Mouse (Mus musculus) bone marrow macrophage, adult 2 months (primary cell): Measurements from ENCODE around the gene Sorcs2.

Experiments
- CTCF ChIP-seq: IDR thresholded peaks from 2 replicates; pipeline ENCODE4 v1.5.1; 2012; ENCODE audit warnings: low read depth, mild to moderate bottlenecking, low read length, moderate library complexity
- POLR2A ChIP-seq: IDR thresholded peaks from 2 replicates; pipeline ENCODE4 v1.6.1; 2012; ENCODE audit warnings: mild to moderate bottlenecking, low read depth, low read length, borderline replicate concordance

- TF ChIP-seq CTCF: no peak
- TF ChIP-seq POLR2A: no peak
These were observed 76.4 kb downstream of the Sorcs2 start for GRCm38 (mm10) chr5:36321581-36321980.
